Mouse (Mus musculus): ENCODE measurements around the gene Epo. TPM values are rescaled to one million over a fixed set of nuclear protein-coding genes. Genes with fewer than 3 reads are reported as not detected.

The Epo gene
- polyA plus RNA-seq, 1 experiment, result not detected

DNA sequence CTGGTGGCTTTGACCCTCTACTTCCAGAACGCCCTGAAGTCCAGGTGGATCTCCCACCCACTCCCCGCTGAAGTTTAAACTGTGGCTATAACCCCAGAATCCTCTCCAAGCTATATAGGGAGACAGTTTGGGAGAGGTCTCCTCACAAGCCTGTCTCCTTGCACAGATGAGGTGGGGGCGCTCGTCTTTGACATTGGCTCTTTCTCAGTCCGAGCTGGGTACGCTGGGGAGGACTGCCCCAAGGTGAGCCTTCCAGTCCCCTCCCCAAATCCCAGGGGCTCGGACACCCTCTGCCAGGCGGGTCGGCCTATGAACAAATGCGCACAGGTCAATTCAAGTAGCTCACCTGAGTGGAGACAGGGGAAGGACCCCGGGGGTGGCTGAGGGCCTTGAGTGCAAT, 20.9 kb upstream of the Epo start:
- H3K36me3 ChIP-seq (ENCODE audit: control insufficient read depth, insufficient read depth, low read length), result no peaks in the 10 kb centered on the region
- no peak overlapping the region for H3K27ac ChIP-seq (ENCODE audit: insufficient read depth, low read length)
- H3K27me3 ChIP-seq (ENCODE audit: control insufficient read depth, insufficient read depth, low read length), result peaks cover 9% of the 10 kb centered on the region
- H3K4me1 ChIP-seq (ENCODE audit: control insufficient read depth, insufficient read depth, insufficient read length), result no peaks in the 10 kb centered on the region
- H3K4me3 ChIP-seq (ENCODE audit: extremely low read depth, insufficient read depth, insufficient read length), result no peak overlapping the region
- no peak for DNase-seq (ENCODE audit: low read depth in 1 of 2, low spot score in 2 of 2)
- TF ChIP-seq CTCF (IDR thresholded peaks at IDR 0.05; ENCODE audit: extremely low read depth, insufficient read depth, insufficient read length, insufficient replicate concordance) (no peak), POLR2A (IDR thresholded peaks at IDR 0.05; ENCODE audit: low read depth, low read length) (no peak)
- 47% methylated on average over 11 of the region's 11 CpGs for WGBS

DNA sequence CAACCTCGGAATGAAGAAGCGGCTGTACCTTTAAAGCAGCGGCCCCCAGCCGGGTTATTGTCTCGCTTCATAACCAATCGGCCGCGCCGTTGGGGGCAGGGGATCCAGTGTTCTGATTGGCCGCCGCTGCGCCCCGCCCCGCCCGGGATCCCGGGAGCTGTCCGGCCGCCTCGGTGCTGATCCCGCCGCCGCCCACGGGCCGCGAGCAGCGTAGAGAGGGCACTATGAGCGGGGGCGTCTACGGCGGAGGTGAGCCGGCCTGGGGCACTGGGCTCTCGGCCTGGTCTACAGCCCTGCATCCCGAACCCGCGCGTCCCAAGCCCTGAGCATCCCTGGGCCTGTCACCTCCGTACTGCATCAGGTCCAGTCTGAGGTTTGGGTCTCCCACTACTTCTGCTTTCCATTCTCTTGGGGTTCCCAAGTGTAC, 20.4 kb upstream of the Epo start, which contains the start of gene Actl6b:
Actl6b (plus strand) TSS at position 107 of the 427 bp plus-strand sequence.
- no peak within 1 kb of the TSS for H3K27ac ChIP-seq (ENCODE audit: insufficient read depth, low read length)
- H3K4me3 ChIP-seq (ENCODE audit: extremely low read depth, insufficient read depth, insufficient read length), result no peak within 1 kb of the TSS
- peaks cover 9% of the 10 kb centered on the region for H3K27me3 ChIP-seq (ENCODE audit: control insufficient read depth, insufficient read depth, low read length)
- WGBS, result 2% methylated on average over 37 of the region's 37 CpGs
- H3K4me1 ChIP-seq (ENCODE audit: control insufficient read depth, insufficient read depth, insufficient read length), result no peaks in the 10 kb centered on the region
- DNase-seq (ENCODE audit: low read depth in 1 of 2, low spot score in 2 of 2), result no peak
- no peaks in the 10 kb centered on the region for H3K36me3 ChIP-seq (ENCODE audit: control insufficient read depth, insufficient read depth, low read length)
- no peak for TF ChIP-seq POLR2A (IDR thresholded peaks at IDR 0.05; ENCODE audit: low read depth, low read length)
- no peak for TF ChIP-seq CTCF (IDR thresholded peaks at IDR 0.05; ENCODE audit: extremely low read depth, insufficient read depth, insufficient read length, insufficient replicate concordance)

DNA sequence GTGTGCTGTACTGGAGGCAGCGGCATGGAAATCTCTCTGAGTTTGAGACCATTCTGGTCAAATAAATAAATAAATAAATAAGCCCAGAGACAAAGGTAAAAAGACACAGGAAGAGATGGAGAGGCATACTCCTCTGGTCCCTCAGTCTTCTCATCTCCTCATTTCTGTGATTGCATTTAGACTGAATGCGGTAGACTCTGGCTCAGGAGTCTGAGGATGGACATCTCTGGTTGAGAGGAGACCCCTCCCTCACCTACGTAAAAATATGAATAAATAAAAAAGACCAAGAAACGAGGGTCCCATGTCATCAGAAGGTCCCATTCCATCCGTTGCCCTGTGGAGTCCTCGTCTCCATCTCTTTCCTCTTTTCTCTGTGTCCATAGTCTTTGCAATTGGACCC, 20.0 kb upstream of the Epo start:
- no peak overlapping the region for H3K4me3 ChIP-seq (ENCODE audit: extremely low read depth, insufficient read depth, insufficient read length)
- TF ChIP-seq POLR2A (IDR thresholded peaks at IDR 0.05; ENCODE audit: low read depth, low read length), result no peak
- no peak for TF ChIP-seq CTCF (IDR thresholded peaks at IDR 0.05; ENCODE audit: extremely low read depth, insufficient read depth, insufficient read length, insufficient replicate concordance)
- H3K36me3 ChIP-seq (ENCODE audit: control insufficient read depth, insufficient read depth, low read length), result no peaks in the 10 kb centered on the region
- no peak overlapping the region for H3K27ac ChIP-seq (ENCODE audit: insufficient read depth, low read length)
- no peak for DNase-seq (ENCODE audit: low read depth in 1 of 2, low spot score in 2 of 2)
- no peaks in the 10 kb centered on the region for H3K4me1 ChIP-seq (ENCODE audit: control insufficient read depth, insufficient read depth, insufficient read length)
- H3K27me3 ChIP-seq (ENCODE audit: control insufficient read depth, insufficient read depth, low read length), result peaks cover 9% of the 10 kb centered on the region
- WGBS, result 31% methylated on average over 6 of the region's 6 CpGs

- WGBS, result 83% methylated on average over 5 of the region's 5 CpGs
- peaks cover 9% of the 10 kb centered on the region for H3K27me3 ChIP-seq (ENCODE audit: control insufficient read depth, insufficient read depth, low read length)
- DNase-seq (ENCODE audit: low read depth in 1 of 2, low spot score in 2 of 2), result no peak
- no peak overlapping the region for H3K27ac ChIP-seq (ENCODE audit: insufficient read depth, low read length)
- no peak overlapping the region for H3K4me3 ChIP-seq (ENCODE audit: extremely low read depth, insufficient read depth, insufficient read length)
- no peaks in the 10 kb centered on the region for H3K36me3 ChIP-seq (ENCODE audit: control insufficient read depth, insufficient read depth, low read length)
- TF ChIP-seq POLR2A (IDR thresholded peaks at IDR 0.05; ENCODE audit: low read depth, low read length) (no peak), CTCF (IDR thresholded peaks at IDR 0.05; ENCODE audit: extremely low read depth, insufficient read depth, insufficient read length, insufficient replicate concordance) (no peak)
- no peaks in the 10 kb centered on the region for H3K4me1 ChIP-seq (ENCODE audit: control insufficient read depth, insufficient read depth, insufficient read length)
Observed at GRCm38 (mm10) chr5:137551119-137551518, 18.1 kb upstream of the Epo start.

- TF ChIP-seq CTCF (IDR thresholded peaks at IDR 0.05; ENCODE audit: extremely low read depth, insufficient read depth, insufficient read length, insufficient replicate concordance) (no peak), POLR2A (IDR thresholded peaks at IDR 0.05; ENCODE audit: low read depth, low read length) (no peak)
- no peak overlapping the region for H3K4me3 ChIP-seq (ENCODE audit: extremely low read depth, insufficient read depth, insufficient read length)
- no peaks in the 10 kb centered on the region for H3K36me3 ChIP-seq (ENCODE audit: control insufficient read depth, insufficient read depth, low read length)
- peaks cover 9% of the 10 kb centered on the region for H3K27me3 ChIP-seq (ENCODE audit: control insufficient read depth, insufficient read depth, low read length)
- 85% methylated on average over 2 of the region's 2 CpGs for WGBS
- DNase-seq (ENCODE audit: low read depth in 1 of 2, low spot score in 2 of 2), result no peak
- no peak overlapping the region for H3K27ac ChIP-seq (ENCODE audit: insufficient read depth, low read length)
- no peaks in the 10 kb centered on the region for H3K4me1 ChIP-seq (ENCODE audit: control insufficient read depth, insufficient read depth, insufficient read length)
Observed at GRCm38 (mm10) chr5:137549840-137550239, 16.8 kb upstream of the Epo start.

DNA sequence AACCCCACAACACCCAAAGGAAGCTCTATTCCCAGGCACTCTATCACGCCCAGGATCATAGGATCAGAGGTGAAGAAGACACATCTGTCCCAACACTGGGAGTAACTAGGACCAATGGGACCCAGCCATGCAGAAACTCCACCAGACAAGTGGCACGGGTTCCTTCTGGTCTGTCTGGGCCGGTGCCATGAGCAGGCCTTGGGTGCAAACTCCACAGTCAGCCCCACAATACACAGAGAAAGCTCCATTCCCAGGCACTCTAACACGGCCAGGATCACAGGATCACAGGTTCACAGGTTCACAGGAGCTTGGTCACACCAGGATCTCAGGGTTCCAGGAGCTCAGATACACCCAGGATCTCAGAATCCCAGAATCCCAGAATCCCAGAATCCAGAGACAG, 12.6 kb upstream of the Epo start:
- no peaks in the 10 kb centered on the region for H3K4me1 ChIP-seq (ENCODE audit: control insufficient read depth, insufficient read depth, insufficient read length)
- no peak overlapping the region for H3K4me3 ChIP-seq (ENCODE audit: extremely low read depth, insufficient read depth, insufficient read length)
- no peak overlapping the region for H3K27ac ChIP-seq (ENCODE audit: insufficient read depth, low read length)
- TF ChIP-seq CTCF (IDR thresholded peaks at IDR 0.05; ENCODE audit: extremely low read depth, insufficient read depth, insufficient read length, insufficient replicate concordance) (no peak), POLR2A (IDR thresholded peaks at IDR 0.05; ENCODE audit: low read depth, low read length) (no peak)
- H3K36me3 ChIP-seq (ENCODE audit: control insufficient read depth, insufficient read depth, low read length), result no peaks in the 10 kb centered on the region
- DNase-seq (ENCODE audit: low read depth in 1 of 2, low spot score in 2 of 2), result no peak
- H3K27me3 ChIP-seq (ENCODE audit: control insufficient read depth, insufficient read depth, low read length), result no peaks in the 10 kb centered on the region
- WGBS, result 82% methylated on average over 4 of the region's 4 CpGs

- no peak for DNase-seq (ENCODE audit: low read depth in 1 of 2, low spot score in 2 of 2)
- Histone ChIP-seq H3K4me3 (ENCODE audit: extremely low read depth, insufficient read depth, insufficient read length) (no peak overlapping the region), H3K27ac (ENCODE audit: insufficient read depth, low read length) (no peak overlapping the region), H3K36me3 (ENCODE audit: control insufficient read depth, insufficient read depth, low read length) (no peaks in the 10 kb centered on the region), H3K4me1 (ENCODE audit: control insufficient read depth, insufficient read depth, insufficient read length) (no peaks in the 10 kb centered on the region), H3K27me3 (ENCODE audit: control insufficient read depth, insufficient read depth, low read length) (no peaks in the 10 kb centered on the region)
- WGBS, result 79% methylated on average over 6 of the region's 6 CpGs
- TF ChIP-seq POLR2A (IDR thresholded peaks at IDR 0.05; ENCODE audit: low read depth, low read length), result no peak
- no peak for TF ChIP-seq CTCF (IDR thresholded peaks at IDR 0.05; ENCODE audit: extremely low read depth, insufficient read depth, insufficient read length, insufficient replicate concordance)
Observed at GRCm38 (mm10) chr5:137544926-137545325, 11.9 kb upstream of the Epo start.

All from spleen, adult 2 months (tissue).